Mouse (Mus musculus) bone marrow, adult 2 months (tissue): ENCODE results near the gene Olfr643.

Source experiments
- CTCF ChIP-seq: fragments of 200-500 bp; IDR thresholded peaks from 2 replicates; pipeline ENCODE4 v1.5.1; 2011; ENCODE audit warnings: low read length, control low read depth; ENCODE audit not compliant: control insufficient read depth, insufficient read depth
- POLR2A ChIP-seq: fragments of 200-500 bp; IDR thresholded peaks from 2 replicates; pipeline ENCODE4 v1.6.1; 2011; ENCODE audit warnings: low read depth, mild to moderate bottlenecking, control low read depth, low read length, borderline replicate concordance; ENCODE audit not compliant: control insufficient read depth

DNA sequence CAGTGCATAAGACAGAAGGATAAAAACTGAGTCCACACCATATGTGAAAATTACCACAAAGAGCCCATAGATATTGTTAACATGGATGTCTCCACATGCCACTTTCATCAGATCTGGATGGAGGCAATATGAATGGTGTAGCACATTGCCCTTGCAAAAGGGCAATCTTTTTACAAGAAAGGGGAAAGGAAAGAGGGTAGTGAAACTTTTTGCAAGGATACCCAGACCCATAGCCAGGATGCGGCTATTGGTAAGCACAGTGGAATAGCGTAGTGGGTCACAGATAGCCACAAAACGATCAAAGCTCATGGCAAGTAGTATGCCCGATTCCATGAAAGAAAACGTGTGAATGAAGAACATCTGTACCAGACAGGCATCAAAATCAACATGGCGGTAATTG is 115.6 kb downstream of the Olfr643 start:
- TF ChIP-seq CTCF = no peak
- TF ChIP-seq POLR2A = no peak
